Mouse (Mus musculus): ENCODE results near the gene Npnt. TPM values are rescaled to one million over a fixed set of nuclear protein-coding genes. Genes with fewer than 3 reads are reported as not detected.

Npnt gene
- total RNA-seq, 1 experiment from 2014 or later, result 0.12 TPM

Other genes with a start within 250 kb of the Npnt start
- gene Ints12, start 141.5 kb upstream of the Npnt start, total RNA-seq (2017), result 23.0 and 31.6 TPM in 2 replicates
- 6.3 and 7.4 TPM in 2 replicates for gene Gstcd, start 141.7 kb upstream of the Npnt start, total RNA-seq (2017)